Mouse (Mus musculus): ENCODE results near the gene Wdfy1. TPM values are rescaled to one million over a fixed set of nuclear protein-coding genes. Genes with fewer than 3 reads are reported as not detected.
A peak's percentile ranks its signal among the peaks of the same experiment; 100 is the strongest.

The Wdfy1 gene
- polyA plus RNA-seq, 1 experiment, result 22.5 TPM

DNA sequence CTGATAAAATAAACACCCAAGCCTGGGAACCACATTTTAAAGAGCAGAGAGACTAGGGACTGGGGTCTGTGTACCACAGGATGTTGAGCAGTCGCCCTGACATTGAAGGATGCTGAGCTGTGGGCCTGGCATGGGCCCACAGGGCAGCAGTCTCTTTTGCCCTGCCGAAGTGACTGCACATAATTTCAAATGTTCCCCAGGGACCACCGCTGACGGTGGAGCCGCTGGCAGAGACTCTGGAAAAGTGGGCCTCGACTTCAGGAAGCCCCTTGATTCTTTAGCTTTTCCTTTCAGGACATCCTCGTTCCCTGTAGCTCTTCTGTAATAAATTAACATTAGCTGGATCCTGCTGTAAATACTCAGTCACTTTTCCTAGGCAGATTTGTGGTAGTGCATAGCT lies 18.8 kb downstream of the Wdfy1 start:
- Histone ChIP-seq H3K27ac (ENCODE audit: control insufficient read depth, insufficient read depth, low read depth, low read length, poor library complexity) (no peak overlapping the region), H3K4me3 (replicated peaks; ENCODE audit: control insufficient read depth, low read depth, low read length) (no peak overlapping the region), H3K4me1 (ENCODE audit: control insufficient read depth, insufficient read depth, low read length) (peaks cover 3% of the 10 kb centered on the region; the same call in 1 of the 2 replicates)
- 58% methylated on average over 7 of the region's 7 CpGs for WGBS
- no peak for TF ChIP-seq POLR2A (IDR thresholded peaks at IDR 0.05; ENCODE audit: borderline replicate concordance, control insufficient read depth, low read depth, low read length)
- no peak for TF ChIP-seq CTCF (IDR thresholded peaks at IDR 0.05; ENCODE audit: control insufficient read depth, insufficient read depth, low read length)

DNA sequence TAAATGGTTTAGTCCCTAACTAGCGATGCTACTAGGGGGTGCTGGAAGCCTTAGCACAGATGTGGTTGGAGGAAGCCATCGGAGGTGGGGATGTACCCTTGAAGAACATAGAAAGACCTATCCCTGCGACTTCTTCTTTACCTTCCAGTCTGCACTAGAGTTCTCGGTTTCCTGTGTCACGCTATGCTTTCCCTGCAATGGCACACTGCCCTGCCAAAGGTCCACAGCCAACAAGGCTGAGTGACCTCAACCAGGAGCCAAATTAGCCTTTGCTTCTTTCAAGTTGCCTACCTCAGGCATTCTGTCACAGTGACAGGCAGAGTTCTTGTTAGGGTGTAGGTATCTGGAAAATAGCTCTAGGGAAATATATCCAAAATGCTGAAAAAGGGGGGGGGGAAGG lies 19.5 kb downstream of the Wdfy1 start:
- Histone ChIP-seq H3K4me3 (replicated peaks; ENCODE audit: control insufficient read depth, low read depth, low read length) (no peak overlapping the region), H3K27ac (ENCODE audit: control insufficient read depth, insufficient read depth, low read depth, low read length, poor library complexity) (no peak overlapping the region), H3K4me1 (ENCODE audit: control insufficient read depth, insufficient read depth, low read length) (peaks cover 5% of the 10 kb centered on the region; the same call in 1 of the 2 replicates)
- 65% methylated on average over 5 of the region's 5 CpGs for WGBS
- TF ChIP-seq POLR2A (IDR thresholded peaks at IDR 0.05; ENCODE audit: borderline replicate concordance, control insufficient read depth, low read depth, low read length), result no peak
- TF ChIP-seq CTCF (IDR thresholded peaks at IDR 0.05; ENCODE audit: control insufficient read depth, insufficient read depth, low read length), result no peak

DNA sequence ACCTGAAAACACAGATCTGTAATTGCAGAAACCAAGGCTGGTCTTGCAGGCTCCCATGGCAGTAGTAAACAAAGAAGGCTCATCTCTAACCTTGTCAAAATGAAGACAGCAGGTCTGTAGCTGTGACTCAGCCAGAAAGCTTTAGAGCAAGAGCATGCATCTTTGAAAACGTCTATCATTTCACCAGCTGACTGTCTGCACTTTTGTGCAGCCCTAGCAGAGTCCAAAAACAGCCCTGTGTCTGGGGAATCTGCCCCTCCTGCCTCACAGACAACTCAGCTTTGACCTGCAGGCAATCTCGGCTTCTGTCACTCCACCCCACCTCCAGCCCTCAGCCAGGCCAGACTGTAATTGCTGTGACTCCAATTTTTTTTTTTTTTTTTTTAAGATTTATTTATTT lies 20.6 kb downstream of the Wdfy1 start:
- H3K4me1 ChIP-seq (ENCODE audit: control insufficient read depth, insufficient read depth, low read length), result peaks cover 5% of the 10 kb centered on the region; the same call in 1 of the 2 replicates
- TF ChIP-seq CTCF (IDR thresholded peaks at IDR 0.05; ENCODE audit: control insufficient read depth, insufficient read depth, low read length) (no peak), POLR2A (IDR thresholded peaks at IDR 0.05; ENCODE audit: borderline replicate concordance, control insufficient read depth, low read depth, low read length) (no peak)
- H3K27ac ChIP-seq (ENCODE audit: control insufficient read depth, insufficient read depth, low read depth, low read length, poor library complexity), result no peak overlapping the region
- 46% methylated on average over 2 of the region's 2 CpGs for WGBS
- H3K4me3 ChIP-seq (replicated peaks; ENCODE audit: control insufficient read depth, low read depth, low read length), result no peak overlapping the region

DNA sequence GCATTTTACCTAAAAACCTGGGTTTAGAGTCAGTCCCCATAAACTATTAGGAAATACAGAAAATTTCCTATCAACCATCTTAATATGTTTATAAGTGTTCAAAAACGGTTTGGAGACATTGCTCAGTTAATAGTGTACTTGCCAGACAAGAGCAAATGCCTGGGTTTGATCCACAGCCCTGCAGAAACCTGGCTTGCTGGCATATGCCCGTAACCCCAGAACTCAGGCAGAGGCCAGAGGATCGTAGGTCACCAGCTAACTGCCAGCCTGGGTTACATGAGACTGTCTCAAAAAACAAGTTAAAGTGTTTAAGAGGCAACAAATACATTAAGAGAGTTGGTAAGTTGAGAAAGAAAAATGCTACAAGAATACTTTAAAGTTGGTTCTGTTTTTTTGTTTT lies 21.0 kb downstream of the Wdfy1 start:
- no peak for TF ChIP-seq POLR2A (IDR thresholded peaks at IDR 0.05; ENCODE audit: borderline replicate concordance, control insufficient read depth, low read depth, low read length)
- no peak for TF ChIP-seq CTCF (IDR thresholded peaks at IDR 0.05; ENCODE audit: control insufficient read depth, insufficient read depth, low read length)
- H3K4me1 ChIP-seq (ENCODE audit: control insufficient read depth, insufficient read depth, low read length), result peaks cover 5% of the 10 kb centered on the region; the same call in 1 of the 2 replicates
- no peak overlapping the region for H3K4me3 ChIP-seq (replicated peaks; ENCODE audit: control insufficient read depth, low read depth, low read length)
- 86% methylated on average over 3 of the region's 3 CpGs for WGBS
- H3K27ac ChIP-seq (ENCODE audit: control insufficient read depth, insufficient read depth, low read depth, low read length, poor library complexity), result no peak overlapping the region

DNA sequence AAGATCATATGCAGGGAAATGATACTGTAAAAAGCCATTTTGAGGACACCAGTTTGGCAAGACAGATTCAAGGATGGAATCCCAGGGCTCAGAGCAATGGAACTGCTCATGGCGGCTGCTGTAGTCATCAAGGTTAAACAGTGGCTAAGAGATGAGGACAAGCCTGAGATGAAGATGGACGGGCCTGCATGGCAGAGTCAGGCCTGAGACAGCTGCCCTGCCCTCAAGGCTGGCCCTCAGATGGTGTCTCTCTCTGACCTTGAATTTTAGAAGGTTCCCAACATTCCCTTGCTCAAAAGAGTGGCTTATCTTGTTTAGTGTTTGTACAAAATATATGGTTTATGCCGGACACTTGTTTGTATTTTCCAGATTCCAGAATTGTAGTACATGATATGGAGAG lies 22.5 kb downstream of the Wdfy1 start:
- no peak for TF ChIP-seq CTCF (IDR thresholded peaks at IDR 0.05; ENCODE audit: control insufficient read depth, insufficient read depth, low read length)
- no peak for TF ChIP-seq POLR2A (IDR thresholded peaks at IDR 0.05; ENCODE audit: borderline replicate concordance, control insufficient read depth, low read depth, low read length)
- Histone ChIP-seq H3K4me3 (replicated peaks; ENCODE audit: control insufficient read depth, low read depth, low read length) (no peak overlapping the region), H3K27ac (ENCODE audit: control insufficient read depth, insufficient read depth, low read depth, low read length, poor library complexity) (no peak overlapping the region), H3K4me1 (ENCODE audit: control insufficient read depth, insufficient read depth, low read length) (peaks cover 5% of the 10 kb centered on the region; the same call in 1 of the 2 replicates)
- WGBS, result 80% methylated on average over 3 of the region's 3 CpGs

DNA sequence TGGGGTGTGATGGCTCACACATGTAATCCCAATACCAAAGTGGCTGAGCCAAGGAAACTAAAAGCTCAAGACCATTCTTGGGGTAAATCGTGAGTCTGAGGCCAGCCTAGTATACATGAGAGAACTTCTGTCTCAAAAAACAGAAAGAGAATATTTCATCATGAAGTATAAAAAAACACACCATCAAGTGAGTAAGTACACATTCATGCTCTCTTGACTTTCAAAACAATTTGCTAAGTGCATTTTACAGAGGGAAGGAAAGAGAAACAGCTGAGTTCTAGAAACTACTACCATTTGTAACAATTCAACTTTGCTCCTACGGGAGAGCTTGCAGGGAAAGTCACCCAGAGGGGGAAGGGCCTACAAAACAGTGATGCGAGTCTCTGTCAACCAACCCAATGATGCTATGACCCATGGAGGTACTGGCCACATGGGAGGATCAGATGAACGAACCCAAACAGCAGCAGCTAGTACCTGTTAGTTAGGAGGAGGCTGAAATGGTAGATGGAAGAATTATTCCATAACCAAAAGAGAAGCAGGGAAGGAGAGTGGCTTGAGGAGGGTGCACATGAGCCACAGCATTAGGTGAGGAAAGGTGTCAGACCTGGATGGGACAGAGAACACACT lies 23.1 kb downstream of the Wdfy1 start:
- WGBS, result 57% methylated on average over 4 of the region's 4 CpGs
- Histone ChIP-seq H3K27ac (ENCODE audit: control insufficient read depth, insufficient read depth, low read depth, low read length, poor library complexity) (peak overlapping the region; percentile 34; the same call in 1 of the 2 replicates), H3K4me1 (ENCODE audit: control insufficient read depth, insufficient read depth, low read length) (peaks cover 5% of the 10 kb centered on the region; the same call in 1 of the 2 replicates), H3K4me3 (replicated peaks; ENCODE audit: control insufficient read depth, low read depth, low read length) (no peak overlapping the region)
- TF ChIP-seq POLR2A (IDR thresholded peaks at IDR 0.05; ENCODE audit: borderline replicate concordance, control insufficient read depth, low read depth, low read length) (no peak), CTCF (IDR thresholded peaks at IDR 0.05; ENCODE audit: control insufficient read depth, insufficient read depth, low read length) (no peak)

DNA sequence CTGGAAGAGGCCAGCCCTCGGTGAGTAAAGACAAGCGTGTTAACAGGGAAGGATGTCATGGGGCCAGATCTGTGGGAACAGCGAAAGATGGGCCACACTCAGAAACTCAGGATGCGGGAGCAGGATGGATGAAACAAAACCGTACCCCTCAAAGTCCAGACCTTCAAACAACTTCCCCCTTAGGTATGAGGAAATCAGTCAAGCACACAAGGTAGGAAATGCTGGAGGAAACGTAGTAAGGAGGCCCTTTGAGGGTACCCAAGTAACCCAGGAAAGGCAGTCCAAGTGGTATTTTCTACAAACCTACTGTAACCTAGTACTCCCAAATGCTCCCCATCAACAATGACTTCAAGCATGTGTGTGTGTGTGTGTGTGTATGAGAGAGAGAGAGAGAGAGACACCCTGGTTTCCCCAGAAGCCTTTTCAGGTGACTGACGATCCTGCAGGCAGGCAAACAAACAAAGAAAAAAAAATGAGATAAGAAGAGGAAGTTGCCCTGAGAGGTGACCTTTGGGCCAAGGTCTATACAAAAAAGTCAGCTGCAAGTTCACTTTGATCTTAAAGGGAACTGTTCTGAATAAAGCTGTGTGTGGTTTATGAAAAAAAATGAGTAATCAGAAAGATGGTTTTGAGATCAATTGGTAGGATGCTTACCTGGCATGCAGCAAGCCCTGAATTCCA lies 23.8 kb downstream of the Wdfy1 start:
- Histone ChIP-seq H3K4me1 (ENCODE audit: control insufficient read depth, insufficient read depth, low read length) (peaks cover 5% of the 10 kb centered on the region; the same call in 1 of the 2 replicates), H3K4me3 (replicated peaks; ENCODE audit: control insufficient read depth, low read depth, low read length) (peak overlapping the region; percentile 19), H3K27ac (ENCODE audit: control insufficient read depth, insufficient read depth, low read depth, low read length, poor library complexity) (peak overlapping the region; percentile 76)
- TF ChIP-seq CTCF (IDR thresholded peaks at IDR 0.05; ENCODE audit: control insufficient read depth, insufficient read depth, low read length) (no peak), POLR2A (IDR thresholded peaks at IDR 0.05; ENCODE audit: borderline replicate concordance, control insufficient read depth, low read depth, low read length) (no peak)
- WGBS, result 26% methylated on average over 7 of the region's 7 CpGs

DNA sequence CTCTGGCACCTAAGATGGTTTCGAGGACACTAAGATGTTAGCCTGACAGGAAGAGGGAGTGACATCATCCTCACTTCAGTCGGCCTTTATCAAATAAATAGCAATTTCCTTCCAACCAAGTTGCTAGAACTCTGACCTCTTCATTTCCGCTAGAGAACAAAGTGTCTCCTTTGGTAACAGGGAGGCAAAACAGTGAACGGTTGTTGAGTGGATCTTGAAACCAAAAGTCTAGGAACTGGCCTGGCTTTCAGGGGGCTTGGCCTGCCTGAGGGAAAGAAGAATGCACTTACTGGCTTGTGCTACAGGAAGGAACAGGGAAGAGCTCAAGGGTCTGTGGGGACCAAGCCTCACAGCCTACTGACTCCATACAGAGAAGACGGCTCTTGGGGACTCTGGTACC lies 24.8 kb downstream of the Wdfy1 start:
- TF ChIP-seq POLR2A (IDR thresholded peaks at IDR 0.05; ENCODE audit: borderline replicate concordance, control insufficient read depth, low read depth, low read length), result no peak
- TF ChIP-seq CTCF (IDR thresholded peaks at IDR 0.05; ENCODE audit: control insufficient read depth, insufficient read depth, low read length), result no peak

More for the DNA sequence above, 24.8 kb downstream of the Wdfy1 start:
- WGBS, result 34% methylated on average over 5 of the region's 5 CpGs
- peaks cover 5% of the 10 kb centered on the region; the same call in 1 of the 2 replicates for H3K4me1 ChIP-seq (ENCODE audit: control insufficient read depth, insufficient read depth, low read length)
- peak overlapping the region; percentile 57 for H3K27ac ChIP-seq (ENCODE audit: control insufficient read depth, insufficient read depth, low read depth, low read length, poor library complexity)
- no peak overlapping the region for H3K4me3 ChIP-seq (replicated peaks; ENCODE audit: control insufficient read depth, low read depth, low read length)

Measured in bone marrow, adult 2 months (tissue).